Mouse (Mus musculus): ENCODE measurements around the gene Azin2. TPM values are rescaled to one million over a fixed set of nuclear protein-coding genes. Genes with fewer than 3 reads are reported as not detected.
A peak's percentile ranks its signal among the peaks of the same experiment; 100 is the strongest.

The Azin2 gene
- polyA plus RNA-seq, 1 experiment: 14.3 TPM

DNA sequence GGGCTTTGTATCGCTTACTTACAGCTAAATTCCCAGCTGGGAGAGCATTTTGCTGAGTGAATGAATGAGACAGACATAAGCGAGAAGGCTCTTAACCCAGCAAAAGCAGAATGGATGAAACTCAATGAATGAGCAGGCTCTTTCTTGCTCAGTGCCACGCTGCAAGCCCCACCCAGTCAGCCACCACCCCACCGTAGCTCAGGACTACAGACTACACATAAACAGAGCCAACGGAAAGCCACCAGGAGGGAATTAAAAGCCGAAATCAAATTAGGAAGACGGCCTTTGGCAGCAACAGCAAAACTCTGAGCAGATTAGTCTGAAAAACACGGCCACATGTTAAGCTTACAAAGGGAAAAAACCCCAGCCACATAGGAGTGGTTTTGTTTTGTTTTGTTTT lies 3.4 kb downstream of the Azin2 start:
- no peak for TF ChIP-seq POLR2A (IDR thresholded peaks at IDR 0.05; ENCODE audit: borderline replicate concordance, extremely low read depth, insufficient read depth, insufficient read length, poor library complexity, severe bottlenecking)
- TF ChIP-seq CTCF (IDR thresholded peaks at IDR 0.05; ENCODE audit: borderline replicate concordance, extremely low read depth, insufficient read depth, insufficient read length): no peak
- DNase-seq (ENCODE audit: low read depth): peak; percentile 63

- DNase-seq (ENCODE audit: low read depth): no peak
- TF ChIP-seq CTCF (IDR thresholded peaks at IDR 0.05; ENCODE audit: borderline replicate concordance, extremely low read depth, insufficient read depth, insufficient read length): no peak
- no peak for TF ChIP-seq POLR2A (IDR thresholded peaks at IDR 0.05; ENCODE audit: borderline replicate concordance, extremely low read depth, insufficient read depth, insufficient read length, poor library complexity, severe bottlenecking)
These were observed 4.1 kb downstream of the Azin2 start for GRCm38 (mm10) chr4:128958156-128958555.

- TF ChIP-seq CTCF (IDR thresholded peaks at IDR 0.05; ENCODE audit: borderline replicate concordance, extremely low read depth, insufficient read depth, insufficient read length): peak; percentile 52; the same call in 1 of the 2 replicates
- no peak for TF ChIP-seq POLR2A (IDR thresholded peaks at IDR 0.05; ENCODE audit: borderline replicate concordance, extremely low read depth, insufficient read depth, insufficient read length, poor library complexity, severe bottlenecking)
These were observed 4.9 kb downstream of the Azin2 start for GRCm38 (mm10) chr4:128957155-128957911.

GRCm38 (mm10) chr4:128953851-128954250 lies 8.4 kb downstream of the Azin2 start:
- no peak for DNase-seq (ENCODE audit: low read depth)
- TF ChIP-seq POLR2A (IDR thresholded peaks at IDR 0.05; ENCODE audit: borderline replicate concordance, extremely low read depth, insufficient read depth, insufficient read length, poor library complexity, severe bottlenecking) (no peak), CTCF (IDR thresholded peaks at IDR 0.05; ENCODE audit: borderline replicate concordance, extremely low read depth, insufficient read depth, insufficient read length) (no peak)

More at GRCm38 (mm10) chr4:128957155-128957911, 4.9 kb downstream of the Azin2 start:
- peak; percentile 73 for DNase-seq (ENCODE audit: low read depth)

DNA sequence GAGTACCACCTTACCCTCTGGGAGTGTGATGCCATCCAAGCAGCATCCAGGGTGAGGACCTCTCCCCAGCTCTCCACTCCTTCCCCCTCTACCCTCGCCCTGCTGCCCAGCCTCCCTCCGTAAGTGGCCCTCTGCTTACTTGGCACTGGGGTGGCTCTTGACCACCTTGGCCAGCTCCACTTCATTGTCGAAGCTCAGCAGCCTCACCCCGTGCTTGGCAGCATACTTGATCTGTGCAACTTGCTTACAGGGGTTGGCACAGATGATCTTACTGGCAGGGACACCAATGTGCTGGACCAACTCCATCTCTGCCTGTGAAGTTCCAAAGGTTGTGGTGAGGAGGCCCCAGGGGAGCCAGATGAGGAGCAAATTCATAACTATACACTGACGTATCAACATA lies 11.8 kb downstream of the Azin2 start:
- peak; percentile 59 for DNase-seq (ENCODE audit: low read depth)
- TF ChIP-seq POLR2A (IDR thresholded peaks at IDR 0.05; ENCODE audit: borderline replicate concordance, extremely low read depth, insufficient read depth, insufficient read length, poor library complexity, severe bottlenecking): no peak
- TF ChIP-seq CTCF (IDR thresholded peaks at IDR 0.05; ENCODE audit: borderline replicate concordance, extremely low read depth, insufficient read depth, insufficient read length): no peak

DNA sequence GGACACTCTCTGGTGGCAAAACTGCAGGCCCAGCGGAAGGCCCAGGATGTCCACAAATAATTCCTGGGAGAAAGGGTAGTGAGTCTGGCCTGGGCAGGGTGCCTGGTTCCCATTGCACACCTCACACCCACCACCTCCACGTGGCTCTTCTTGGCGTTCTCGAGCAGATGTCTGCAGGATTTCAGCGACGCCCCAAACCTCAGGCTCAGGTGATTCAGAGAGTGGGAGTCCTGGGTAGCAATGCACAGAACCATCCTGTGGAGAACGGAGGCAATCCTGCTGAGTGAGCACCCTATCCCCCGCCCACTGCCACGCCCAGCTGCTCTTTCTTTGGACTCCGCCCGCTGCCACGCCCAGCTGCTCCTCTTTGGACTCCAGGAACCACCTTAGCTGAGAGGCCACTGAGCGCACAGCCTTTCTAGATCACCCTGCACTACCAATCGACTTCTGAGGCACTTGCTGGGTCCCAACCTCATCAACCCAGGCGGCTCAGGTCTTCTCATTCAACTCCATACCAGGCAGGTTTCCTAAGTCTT lies 12.7 kb downstream of the Azin2 start:
- TF ChIP-seq CTCF (IDR thresholded peaks at IDR 0.05; ENCODE audit: borderline replicate concordance, extremely low read depth, insufficient read depth, insufficient read length): no peak
- no peak for TF ChIP-seq POLR2A (IDR thresholded peaks at IDR 0.05; ENCODE audit: borderline replicate concordance, extremely low read depth, insufficient read depth, insufficient read length, poor library complexity, severe bottlenecking)
- no peak for DNase-seq (ENCODE audit: low read depth)

DNA sequence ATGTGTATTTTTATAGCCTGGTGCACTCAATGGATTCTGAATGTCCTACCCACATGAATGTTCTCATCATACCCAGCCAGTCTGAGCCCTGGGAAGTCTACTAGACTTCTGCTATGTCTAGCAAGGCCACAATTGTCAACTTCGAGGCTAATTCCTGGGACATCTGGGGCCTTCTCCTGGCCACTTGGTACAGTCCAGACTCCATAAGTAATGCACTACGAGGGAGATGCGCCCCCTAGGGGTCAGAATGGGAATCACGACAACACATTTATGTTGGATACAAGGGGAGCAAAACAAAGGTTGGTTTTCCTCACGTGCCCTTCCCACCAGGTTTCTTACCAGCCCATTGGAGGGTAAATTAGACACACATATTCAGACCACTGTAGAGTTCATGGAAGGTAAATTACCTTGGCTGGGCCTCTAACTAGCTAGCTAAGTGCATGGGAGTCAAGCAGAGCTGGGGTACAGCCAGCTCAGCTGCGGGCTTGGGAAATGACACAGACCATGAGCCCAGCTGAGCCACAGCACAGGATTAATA lies 14.0 kb downstream of the Azin2 start:
- no peak for TF ChIP-seq POLR2A (IDR thresholded peaks at IDR 0.05; ENCODE audit: borderline replicate concordance, extremely low read depth, insufficient read depth, insufficient read length, poor library complexity, severe bottlenecking)
- TF ChIP-seq CTCF (IDR thresholded peaks at IDR 0.05; ENCODE audit: borderline replicate concordance, extremely low read depth, insufficient read depth, insufficient read length): peak; percentile 62; the same call in 1 of the 2 replicates
- peak; percentile 41 for DNase-seq (ENCODE audit: low read depth)

GRCm38 (mm10) chr4:128947326-128947933 lies 14.8 kb downstream of the Azin2 start:
- DNase-seq (ENCODE audit: low read depth): peak; percentile 43
- TF ChIP-seq CTCF (IDR thresholded peaks at IDR 0.05; ENCODE audit: borderline replicate concordance, extremely low read depth, insufficient read depth, insufficient read length): no peak

- TF ChIP-seq POLR2A (IDR thresholded peaks at IDR 0.05; ENCODE audit: borderline replicate concordance, extremely low read depth, insufficient read depth, insufficient read length, poor library complexity, severe bottlenecking) (no peak), CTCF (IDR thresholded peaks at IDR 0.05; ENCODE audit: borderline replicate concordance, extremely low read depth, insufficient read depth, insufficient read length) (no peak)
- DNase-seq (ENCODE audit: low read depth): no peak
These were observed 15.5 kb downstream of the Azin2 start for GRCm38 (mm10) chr4:128946736-128947135.

DNA sequence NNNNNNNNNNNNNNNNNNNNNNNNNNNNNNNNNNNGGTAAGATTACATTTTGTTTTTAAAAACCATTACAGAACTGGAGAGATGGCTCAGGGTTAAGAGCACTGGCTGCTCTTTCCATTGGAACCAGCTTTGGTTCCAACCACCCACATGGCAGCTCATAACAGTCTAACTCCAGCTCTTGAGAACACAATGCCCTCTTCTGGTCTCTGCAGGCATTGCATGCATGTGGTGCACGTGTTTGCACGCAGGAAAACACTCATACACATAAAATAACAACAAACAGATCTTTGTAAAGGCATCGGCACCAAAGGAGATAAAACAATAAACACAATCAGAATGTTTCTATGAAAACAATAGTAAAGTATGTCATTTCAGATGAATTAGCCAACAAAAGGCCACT lies 19.9 kb downstream of the Azin2 start:
- DNase-seq (ENCODE audit: low read depth): no peak
- TF ChIP-seq CTCF (IDR thresholded peaks at IDR 0.05; ENCODE audit: borderline replicate concordance, extremely low read depth, insufficient read depth, insufficient read length) (peak; percentile 36; the same call in 1 of the 2 replicates), POLR2A (IDR thresholded peaks at IDR 0.05; ENCODE audit: borderline replicate concordance, extremely low read depth, insufficient read depth, insufficient read length, poor library complexity, severe bottlenecking) (no peak)

DNA sequence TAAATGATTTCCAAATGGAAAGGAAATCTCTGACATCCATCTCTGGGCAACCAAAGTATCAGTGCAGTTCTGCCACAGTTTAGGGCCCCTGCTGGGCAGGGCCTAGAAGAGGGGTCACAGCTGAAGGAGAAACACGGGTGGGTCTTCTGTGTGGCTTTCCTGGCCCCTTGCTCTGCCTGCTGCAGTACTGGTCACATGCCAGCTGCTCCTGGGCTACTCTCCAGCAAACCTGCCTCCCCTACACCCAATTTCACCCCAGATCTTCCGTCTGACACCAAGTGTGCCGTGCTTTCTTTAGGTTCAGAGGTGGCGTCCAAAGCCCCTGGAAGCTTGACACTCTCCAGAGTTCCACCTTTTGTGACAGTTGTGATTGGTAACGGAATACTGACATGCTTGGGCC lies 26.6 kb downstream of the Azin2 start:
- no peak for DNase-seq (ENCODE audit: low read depth)
- TF ChIP-seq POLR2A (IDR thresholded peaks at IDR 0.05; ENCODE audit: borderline replicate concordance, extremely low read depth, insufficient read depth, insufficient read length, poor library complexity, severe bottlenecking) (no peak), CTCF (IDR thresholded peaks at IDR 0.05; ENCODE audit: borderline replicate concordance, extremely low read depth, insufficient read depth, insufficient read length) (no peak)
